Mouse (Mus musculus) granulocyte monocyte progenitor cell, adult 5-6 weeks (primary cell): ENCODE results near the gene Alg5. TPM values are rescaled to one million over a fixed set of nuclear protein-coding genes. Genes with fewer than 3 reads are reported as not detected.
A peak's percentile ranks its signal among the peaks of the same experiment; 100 is the strongest.
"Not testable (repeated sequence)": the region's sequence is repeated elsewhere in the genome, so short reads cannot be mapped to it uniquely, and the experiment has no call there.

Experiments used
- ATAC-seq: replicated peaks from 2 replicates; pipeline ENCODE4 v1.8.0; 2016; ENCODE audit warnings: mild to moderate bottlenecking, moderate TSS enrichment, inconsistent platforms; ENCODE audit not compliant: poor library complexity, severe bottlenecking
- total RNA-seq, 2 experiments: library from RNA; stranded (forward) in 1 of 2; stranded (reverse) in 1 of 2; fragments of 200-712, 200-1000 nt in 1 of 2; fragments of >200 nt in 1 of 2; fragmentation: Nextera tagmentation in 1 of 2; gene quantifications; 2 replicates each; pipeline ENCODE4 v1.2.3; 2014 to 2017

Gene Alg5
- total RNA-seq, 2 experiments from 2014 or later, result 40.5 to 47.9 TPM

GRCm38 (mm10) chr3:54736101-54736927, 975 bp downstream of the Alg5 start:
- ATAC-seq, result no peak

DNA sequence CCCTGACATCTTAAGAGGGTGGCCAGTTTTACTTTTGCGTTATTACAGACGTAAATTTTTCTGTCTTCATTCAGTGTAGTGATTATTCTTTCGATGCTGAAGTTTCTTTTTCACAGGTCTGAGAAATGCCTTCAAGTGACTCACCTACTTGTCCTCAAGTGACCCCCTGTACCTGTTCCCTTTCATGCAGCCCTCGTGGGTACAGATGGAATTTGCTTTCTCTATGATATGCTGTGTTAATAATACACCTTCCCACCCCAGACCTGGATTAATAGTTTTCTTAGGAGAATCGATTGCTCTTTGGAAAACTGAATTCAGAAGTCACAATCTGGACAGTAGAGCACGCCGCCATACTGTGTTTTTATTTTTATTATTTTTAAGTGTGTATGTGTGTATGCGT, 2.0 kb downstream of the Alg5 start:
- no peak for ATAC-seq

GRCm38 (mm10) chr3:54741965-54742364, 6.6 kb downstream of the Alg5 start:
- no peak for ATAC-seq

DNA sequence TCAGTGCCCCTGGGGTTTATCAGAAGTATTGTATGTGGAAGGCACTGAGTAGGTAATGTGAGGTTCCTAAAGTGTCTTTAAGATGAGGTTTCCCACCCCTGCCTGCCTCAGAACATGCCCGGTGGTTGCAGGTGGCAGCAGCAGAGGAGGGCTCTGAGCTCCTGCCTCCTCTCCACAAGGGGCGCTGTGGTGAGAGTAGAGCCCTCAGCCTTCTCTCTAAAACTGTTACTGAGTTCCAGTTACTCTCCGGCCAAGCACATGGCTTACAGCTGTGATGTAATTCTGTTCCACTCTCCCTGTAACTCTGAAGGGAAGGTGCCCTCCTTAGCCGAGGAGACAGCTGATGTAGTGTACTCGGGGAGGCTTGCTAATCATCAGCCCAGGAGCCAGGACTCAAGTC, 10.5 kb downstream of the Alg5 start:
- peak; percentile 79 for ATAC-seq

- no peak for ATAC-seq
These were observed 18.1 kb downstream of the Alg5 start for GRCm38 (mm10) chr3:54753411-54753810.

- ATAC-seq, result peak; percentile 31
These were observed 20.1 kb downstream of the Alg5 start, which contains the start of gene Smad9 for GRCm38 (mm10) chr3:54755145-54756041. Gene Smad9, plus strand, starts transcription at chr3:54755582.

DNA sequence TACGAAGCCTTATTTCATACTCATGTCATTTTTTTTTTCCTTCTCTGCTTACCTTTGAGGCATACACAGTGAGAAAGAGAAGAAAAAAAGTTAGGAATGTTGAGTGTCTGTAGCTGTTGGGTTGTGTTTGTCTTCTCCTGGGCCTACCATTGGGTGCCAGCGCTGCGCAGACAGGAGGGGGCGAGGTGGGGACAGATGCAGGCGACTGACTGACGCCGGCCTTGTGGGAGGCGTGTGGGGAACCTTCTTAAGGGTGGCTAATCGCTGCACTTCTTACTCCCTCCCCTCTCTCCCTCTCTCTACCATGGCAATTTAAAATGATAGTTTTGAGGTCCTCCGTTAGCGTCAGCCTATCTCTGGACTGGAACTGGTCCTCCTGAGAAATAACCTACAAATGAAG, 20.7 kb downstream of the Alg5 start:
- ATAC-seq, result no peak; the same call in 1 of the 2 replicates

- ATAC-seq, result no peak
These were observed 22.1 kb downstream of the Alg5 start for GRCm38 (mm10) chr3:54757446-54757845.

GRCm38 (mm10) chr3:54759211-54759610, 23.9 kb downstream of the Alg5 start:
- no peak for ATAC-seq

DNA sequence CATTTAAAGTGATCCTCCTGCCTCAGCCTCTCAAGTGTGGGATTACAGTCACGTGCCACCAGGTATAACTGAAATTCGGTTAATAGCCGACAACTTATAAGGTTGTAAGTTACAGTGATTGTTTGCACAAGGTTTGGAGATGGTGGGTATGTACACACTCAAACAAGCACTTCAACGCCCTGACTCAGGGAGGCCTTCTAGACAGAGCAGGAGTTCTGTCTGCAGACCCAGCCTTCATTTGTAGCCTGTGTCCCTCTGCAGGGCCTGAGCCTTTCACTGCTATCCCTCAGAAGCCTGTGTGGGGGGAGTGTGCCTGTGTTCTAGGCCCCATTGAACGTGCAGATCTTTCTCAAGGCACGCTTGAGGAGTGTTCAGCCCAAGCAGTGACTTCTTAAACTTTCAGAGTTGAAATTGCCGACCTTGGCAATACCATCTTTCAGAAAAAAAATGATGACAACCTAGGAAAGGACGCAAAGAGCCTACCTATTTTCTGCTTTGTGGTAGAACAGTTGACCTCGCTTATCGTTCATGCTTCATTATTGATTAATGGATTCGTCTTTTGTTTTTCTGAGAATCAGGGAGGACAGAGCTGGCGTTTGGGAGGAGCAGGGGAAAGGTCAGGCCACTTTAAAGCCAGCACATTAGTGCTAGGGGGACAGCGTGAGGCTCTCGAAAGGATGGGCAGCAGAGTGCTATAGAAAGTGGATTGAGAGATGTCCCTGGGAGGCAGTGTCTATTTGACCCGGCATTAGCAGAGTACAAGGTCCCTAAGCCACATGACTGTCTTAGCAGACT, 25.2 kb downstream of the Alg5 start:
- ATAC-seq, result no peak

- ATAC-seq, result no peak
These were observed 25.9 kb downstream of the Alg5 start for GRCm38 (mm10) chr3:54761258-54761657.

GRCm38 (mm10) chr3:54764418-54764817, 29.1 kb downstream of the Alg5 start:
- no peak for ATAC-seq

DNA sequence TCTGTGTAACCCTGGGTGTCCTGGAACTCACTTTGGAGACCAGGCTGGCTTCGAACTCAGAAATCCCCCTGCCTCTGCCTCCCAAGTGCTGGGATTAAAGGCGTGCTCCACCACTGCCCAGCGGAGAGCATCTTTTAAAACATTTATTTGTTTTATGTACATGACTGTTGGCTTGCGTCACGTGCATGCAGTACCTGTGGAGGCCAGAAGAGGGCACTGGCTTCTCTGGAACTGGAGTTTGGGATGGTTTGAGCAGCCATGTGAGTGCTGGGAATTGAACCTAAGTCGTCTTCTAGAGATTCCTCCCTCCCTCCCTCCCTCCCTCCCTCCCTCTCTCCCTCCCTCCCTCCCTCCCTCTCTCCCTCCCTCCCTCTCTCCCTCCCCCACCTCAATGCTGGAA, 30.2 kb downstream of the Alg5 start:
- not testable (repeated sequence) for ATAC-seq

GRCm38 (mm10) chr3:54766034-54766433, 30.7 kb downstream of the Alg5 start:
- ATAC-seq, result no peak

DNA sequence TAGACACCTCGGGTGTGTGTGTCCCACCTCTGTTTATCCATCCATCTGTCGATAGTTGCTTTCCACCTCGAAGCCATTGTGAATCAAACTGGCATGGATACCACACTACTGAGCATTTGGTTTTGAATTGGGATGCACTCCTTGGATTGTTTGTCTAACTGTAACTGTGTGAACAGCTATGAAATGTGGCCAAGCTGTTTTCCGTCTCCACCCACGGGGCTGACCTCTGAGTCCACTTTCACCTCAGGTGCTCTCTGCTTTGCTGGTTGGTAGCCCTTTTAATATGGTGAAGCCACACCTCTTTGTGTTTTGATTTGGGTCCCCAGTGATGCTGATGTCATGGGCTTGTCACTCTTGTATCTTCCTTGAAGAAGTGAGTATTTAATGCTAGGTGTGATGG, 31.5 kb downstream of the Alg5 start:
- no peak for ATAC-seq

GRCm38 (mm10) chr3:54768592-54768991, 33.3 kb downstream of the Alg5 start:
- no peak for ATAC-seq

GRCm38 (mm10) chr3:54769349-54770275, 34.3 kb downstream of the Alg5 start:
- ATAC-seq, result no peak

DNA sequence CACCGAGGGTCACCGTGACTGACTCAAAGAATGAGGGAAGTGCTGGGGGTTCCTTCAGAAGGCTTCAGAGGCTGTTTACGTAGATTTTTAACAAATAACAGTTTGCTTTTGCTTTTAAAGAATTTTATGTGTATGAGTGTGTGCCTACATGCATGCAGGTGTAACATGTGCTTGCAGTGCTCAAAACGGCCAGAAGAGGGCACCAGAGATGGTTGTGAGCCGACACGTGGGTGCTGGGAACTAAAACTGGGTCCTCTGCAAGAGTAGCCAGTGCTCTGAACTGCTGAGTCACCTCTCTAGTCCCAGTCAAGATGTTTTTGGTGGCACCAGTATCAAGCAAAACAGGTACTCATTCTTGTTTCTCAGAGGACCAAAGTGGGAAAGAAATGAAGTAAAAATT, 38.3 kb downstream of the Alg5 start:
- ATAC-seq, result no peak

DNA sequence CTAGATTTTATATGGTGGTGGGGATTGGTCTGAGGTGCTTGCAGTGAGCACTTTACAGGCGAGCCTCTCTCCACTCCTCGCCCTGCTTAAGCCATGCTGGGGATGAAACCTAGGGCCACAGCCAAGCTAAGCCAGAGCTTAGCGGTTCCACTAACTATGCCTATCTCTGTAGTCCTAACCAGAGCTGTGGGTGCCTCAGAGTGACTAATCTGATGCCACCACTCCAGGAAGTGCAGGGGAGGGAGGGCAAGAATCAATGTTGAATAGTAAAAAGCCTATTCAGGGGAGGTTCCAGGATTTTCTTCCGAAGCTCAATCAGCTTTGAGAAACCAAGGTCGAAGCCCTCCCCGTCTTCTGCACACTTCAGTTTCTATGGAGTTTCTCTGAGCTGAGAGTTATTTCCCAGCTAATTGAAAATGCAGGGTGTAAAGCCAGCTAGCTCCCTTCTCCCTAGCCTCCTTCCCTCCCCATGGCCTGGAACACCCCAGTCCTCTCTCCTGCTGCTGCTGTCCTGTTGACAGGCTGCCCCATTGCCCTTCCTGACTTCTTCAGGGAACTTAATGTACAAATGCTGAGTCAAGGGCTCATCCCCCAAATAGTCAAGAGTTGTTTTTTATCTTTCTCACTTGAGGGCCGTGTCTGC, 40.8 kb downstream of the Alg5 start:
- ATAC-seq, result no peak
